Mouse (Mus musculus) midbrain, embryonic 11.5 days (tissue): ENCODE measurements around the gene Slc22a7. TPM values are rescaled to one million over a fixed set of nuclear protein-coding genes. Genes with fewer than 3 reads are reported as not detected.

ENCODE experiments used
- ATAC-seq: fragments of 200-750 bp; cut with Nextera tagmentation; 2 replicates; pipeline ENCODE4 v1.8.0; 2017; ENCODE audit warnings: moderate TSS enrichment, moderate library complexity; ENCODE audit not compliant: low FRiP score
- DNase-seq: peaks from one replicate; pipeline ENCODE4 v3.0.0; 2015; ENCODE audit warnings: low spot score; ENCODE audit errors: missing footprints
- H3K27ac ChIP-seq: fragments of 300-500 bp; sonication (generic); 2 replicates; pipeline ENCODE4 v1.5.1; 2014; ENCODE audit warnings: low read depth, low read length
- H3K27me3 ChIP-seq: fragments of 300-500 bp; sonication (generic); 2 replicates; pipeline ENCODE4 v1.6.1; 2014; ENCODE audit warnings: mild to moderate bottlenecking, low read length, moderate library complexity, mixed read lengths; ENCODE audit not compliant: control insufficient read depth, insufficient read depth
- H3K36me3 ChIP-seq: fragments of 300-500 bp; sonication (generic); 2 replicates; pipeline ENCODE4 v1.6.1; 2014; ENCODE audit warnings: mild to moderate bottlenecking, low read length, moderate library complexity, mixed read lengths; ENCODE audit not compliant: control insufficient read depth, insufficient read depth
- H3K4me1 ChIP-seq: fragments of 300-500 bp; sonication (generic); 2 replicates; pipeline ENCODE4 v1.6.1; 2014; ENCODE audit warnings: low read length; ENCODE audit not compliant: control insufficient read depth, insufficient read depth
- H3K4me2 ChIP-seq: fragments of 300-500 bp; sonication (generic); 2 replicates; pipeline ENCODE4 v1.6.1; 2014; ENCODE audit warnings: mild to moderate bottlenecking, moderate library complexity
- H3K4me3 ChIP-seq: fragments of 300-500 bp; sonication (generic); 2 replicates; pipeline ENCODE4 v1.5.1; 2014; ENCODE audit warnings: low read depth, low read length
- H3K9ac ChIP-seq: fragments of 300-500 bp; sonication (generic); 2 replicates; pipeline ENCODE4 v1.6.1; 2014; ENCODE audit warnings: low read length
- H3K9me3 ChIP-seq: fragments of 300-500 bp; sonication (generic); 2 replicates; pipeline ENCODE4 v1.6.1; 2016; ENCODE audit warnings: low read length; ENCODE audit not compliant: control insufficient read depth
- WGBS: fragments of 180-500 bp; shearing (Covaris S2); extraction: QIAGEN DNeasy Blood & Tissue Kit; methylation state at CpG from one replicate; pipeline ENCODE4 v1.1.7; 2014; 5-methylcytosine and 5-hydroxymethylcytosine counted together
- polyA plus RNA-seq: library from polyadenylated mRNA; unstranded; fragments of >200 nt; fragmentation: Nextera tagmentation; extraction: Ambion mirVana; gene quantifications from 2 replicates; pipeline ENCODE4 v1.2.1, GENCODE M21; 2014

Gene Slc22a7
- polyA plus RNA-seq, 1 experiment from 2014 or later, result not detected

GRCm38 (mm10) chr17:46452683-46453082, 14.4 kb upstream of the Slc22a7 start:
- WGBS, result 27% methylated on average over 5 of the region's 5 CpGs
- H3K27ac ChIP-seq, result no peak overlapping the region
- DNase-seq (no peak), ATAC-seq (no peak)
- H3K36me3 ChIP-seq, result no peaks in the 10 kb centered on the region
- H3K4me1 ChIP-seq, result peaks cover 35% of the 10 kb centered on the region
- no peaks in the 10 kb centered on the region for H3K9me3 ChIP-seq
- H3K4me2 ChIP-seq, result no peak overlapping the region
- no peak overlapping the region for H3K4me3 ChIP-seq
- no peak overlapping the region for H3K9ac ChIP-seq
- peaks cover 7% of the 10 kb centered on the region for H3K27me3 ChIP-seq

GRCm38 (mm10) chr17:46446264-46446663, 8.0 kb upstream of the Slc22a7 start:
- 89% methylated on average over 16 of the region's 16 CpGs for WGBS
- H3K9ac ChIP-seq, result no peak overlapping the region
- H3K4me3 ChIP-seq, result no peak overlapping the region

DNA sequence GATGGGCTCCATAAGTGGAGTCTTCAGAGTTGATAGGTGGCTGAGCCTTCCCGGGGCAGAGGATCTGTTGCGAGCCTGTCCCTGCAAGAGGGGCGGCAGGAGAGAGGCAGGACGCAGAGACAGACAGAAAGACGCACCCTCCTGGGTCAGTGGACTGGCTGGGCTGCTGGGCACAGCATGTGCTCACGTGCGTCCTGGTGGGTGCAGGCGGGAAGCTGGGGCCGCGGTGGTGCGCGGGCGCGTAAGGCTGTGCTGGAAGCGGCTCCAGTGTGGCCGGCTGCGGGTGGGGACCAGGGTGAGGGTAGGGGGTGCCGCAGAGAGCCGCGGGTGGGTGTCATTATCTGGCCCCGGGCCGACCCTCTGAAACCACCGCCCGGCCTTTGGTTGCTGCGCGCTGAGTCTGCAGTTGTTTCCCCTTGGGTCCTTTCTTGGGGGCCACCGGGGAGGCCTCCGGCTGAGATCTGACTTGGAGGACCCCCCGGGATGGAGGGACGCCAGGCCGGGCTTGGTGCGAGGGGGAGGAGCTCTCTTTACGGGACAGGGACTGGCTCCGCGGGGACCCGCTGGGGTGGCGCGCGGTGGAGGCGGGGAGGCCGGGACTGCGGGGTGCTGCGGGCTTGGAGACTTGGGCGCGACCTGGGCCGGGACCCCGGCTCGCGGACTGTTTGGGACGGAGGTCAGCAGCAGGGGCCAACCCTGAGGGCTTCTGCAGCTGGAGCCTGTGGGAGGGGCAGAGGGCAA, 6.8 kb upstream of the Slc22a7 start:
- 1% methylated on average over 44 of the region's 50 CpGs for WGBS
- no peak overlapping the region for H3K27ac ChIP-seq
- H3K27me3 ChIP-seq, result peaks cover 26% of the 10 kb centered on the region
- H3K4me1 ChIP-seq, result peaks cover 14% of the 10 kb centered on the region
- ATAC-seq (no peak), DNase-seq (no peak)
- H3K4me2 ChIP-seq, result peak overlapping the region; percentile 33
- H3K9me3 ChIP-seq, result no peaks in the 10 kb centered on the region
- peak overlapping the region; percentile 1; the same call in 1 of the 2 replicates for H3K4me3 ChIP-seq
- H3K9ac ChIP-seq, result no peak overlapping the region
- H3K36me3 ChIP-seq, result no peaks in the 10 kb centered on the region

More at GRCm38 (mm10) chr17:46446264-46446663, 8.0 kb upstream of the Slc22a7 start:
- H3K9me3 ChIP-seq, result no peaks in the 10 kb centered on the region
- DNase-seq, result no peak
- no peaks in the 10 kb centered on the region for H3K36me3 ChIP-seq
- peaks cover 14% of the 10 kb centered on the region for H3K4me1 ChIP-seq
- H3K27me3 ChIP-seq, result peaks cover 26% of the 10 kb centered on the region
- H3K27ac ChIP-seq, result no peak overlapping the region
- ATAC-seq, result no peak
- no peak overlapping the region for H3K4me2 ChIP-seq

DNA sequence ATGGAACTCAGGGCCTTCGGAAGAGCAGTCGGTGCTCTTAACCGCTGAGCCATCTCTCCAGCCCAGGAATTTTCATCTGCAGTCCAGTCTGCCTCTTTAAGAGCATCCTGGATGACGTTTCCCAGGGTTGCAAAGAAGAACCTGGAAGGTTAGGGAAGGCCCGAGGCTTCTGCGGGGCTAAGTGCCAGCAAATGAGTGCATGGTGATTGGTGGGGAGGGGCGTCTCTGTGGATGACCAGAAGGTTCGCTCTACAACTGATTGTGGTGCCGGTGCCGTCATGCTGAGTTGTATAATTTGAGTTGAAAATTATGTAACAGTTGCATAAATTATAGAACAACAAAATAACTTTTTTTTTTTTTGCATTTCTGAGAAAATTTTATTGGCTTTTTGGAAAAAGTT, 919 bp upstream of the Slc22a7 start:
- no peaks in the 10 kb centered on the region for H3K36me3 ChIP-seq
- 92% methylated on average over 10 of the region's 10 CpGs for WGBS
- no peak overlapping the region for H3K4me3 ChIP-seq
- ATAC-seq, result no peak
- no peak overlapping the region for H3K4me2 ChIP-seq
- no peak for DNase-seq
- no peak overlapping the region for H3K9ac ChIP-seq
- 0 out of 2 replicates have a peak, but pooled peaks cover 3% of the 10 kb centered on the region for H3K4me1 ChIP-seq
- H3K9me3 ChIP-seq, result no peaks in the 10 kb centered on the region
- H3K27ac ChIP-seq, result no peak overlapping the region
- H3K27me3 ChIP-seq, result peaks cover 15% of the 10 kb centered on the region

- H3K4me3 ChIP-seq, result 0 out of 2 replicates have a peak overlapping the region, but pooled peaks have one; percentile 4
- H3K27me3 ChIP-seq, result no peaks in the 10 kb centered on the region
- DNase-seq, result no peak
- 30% methylated on average over 23 of the region's 23 CpGs for WGBS
- peak; percentile 73 for ATAC-seq
- H3K27ac ChIP-seq, result no peak overlapping the region
- peaks cover 5% of the 10 kb centered on the region; the same call in 1 of the 2 replicates for H3K4me1 ChIP-seq
- no peak overlapping the region; the same call in 1 of the 2 replicates for H3K9ac ChIP-seq
- no peaks in the 10 kb centered on the region for H3K9me3 ChIP-seq
- H3K36me3 ChIP-seq, result no peaks in the 10 kb centered on the region
- no peak overlapping the region for H3K4me2 ChIP-seq
Observed at GRCm38 (mm10) chr17:46436672-46437366, 1.4 kb downstream of the Slc22a7 start.

DNA sequence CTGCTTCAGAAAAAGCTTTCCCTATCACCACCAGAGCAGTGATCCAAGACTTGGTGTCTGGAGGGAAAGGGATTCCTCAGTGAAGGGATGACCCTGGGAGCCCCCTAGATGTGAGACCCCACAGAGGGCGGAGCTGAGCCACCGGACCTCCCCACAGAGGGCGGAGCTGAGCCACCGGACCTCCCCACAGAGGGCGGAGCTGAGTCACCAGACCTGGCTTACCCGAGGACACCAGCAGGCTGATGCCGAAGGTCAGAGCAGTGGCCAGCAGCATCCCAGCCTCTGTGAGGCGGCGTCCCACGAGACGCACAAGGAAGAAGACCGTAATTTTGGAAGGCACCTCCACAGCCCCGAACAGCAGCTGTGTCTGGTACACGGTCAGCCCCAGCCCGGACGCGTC, 4.6 kb downstream of the Slc22a7 start:
- WGBS, result 5% methylated on average over 17 of the region's 17 CpGs
- peak overlapping the region; percentile 4; the same call in 1 of the 2 replicates for H3K4me3 ChIP-seq
- peak; percentile 91 for DNase-seq
- 0 out of 2 replicates have a peak overlapping the region, but pooled peaks have one; percentile 3 for H3K9ac ChIP-seq
- peak; percentile 78 for ATAC-seq
- peak overlapping the region; percentile 41 for H3K4me2 ChIP-seq
- no peak overlapping the region for H3K27ac ChIP-seq
- no peaks in the 10 kb centered on the region for H3K36me3 ChIP-seq
- peaks cover 5% of the 10 kb centered on the region for H3K4me1 ChIP-seq
- no peaks in the 10 kb centered on the region for H3K9me3 ChIP-seq
- no peaks in the 10 kb centered on the region for H3K27me3 ChIP-seq

GRCm38 (mm10) chr17:46428761-46429414, 9.4 kb downstream of the Slc22a7 start, which contains the start of gene Crip3:
TSS of gene Crip3 (plus strand) at chr17:46428926.
- Histone ChIP-seq H3K36me3 (no peaks in the 10 kb centered on the region), H3K4me2 (peak within 1 kb of the TSS; percentile 32; the same call in 1 of the 2 replicates), H3K4me1 (peaks cover 2% of the 10 kb centered on the region), H3K4me3 (no peak within 1 kb of the TSS), H3K9ac (no peak within 1 kb of the TSS), H3K9me3 (no peaks in the 10 kb centered on the region), H3K27me3 (no peaks in the 10 kb centered on the region), H3K27ac (no peak within 1 kb of the TSS)
- DNase-seq (no peak), ATAC-seq (0 out of 2 replicates have a peak, but pooled peaks have one; percentile 33)
- 10% methylated on average over 18 of the region's 18 CpGs for WGBS

GRCm38 (mm10) chr17:46426496-46426895, 11.8 kb downstream of the Slc22a7 start:
- H3K9me3 ChIP-seq, result no peaks in the 10 kb centered on the region
- no peaks in the 10 kb centered on the region for H3K36me3 ChIP-seq
- no peak overlapping the region for H3K4me2 ChIP-seq
- no peak for ATAC-seq
- no peak overlapping the region for H3K27ac ChIP-seq
- H3K4me3 ChIP-seq, result no peak overlapping the region
- DNase-seq, result no peak
- no peak overlapping the region for H3K9ac ChIP-seq
- no peaks in the 10 kb centered on the region; the same call in 1 of the 2 replicates for H3K4me1 ChIP-seq
- no peaks in the 10 kb centered on the region for H3K27me3 ChIP-seq
